Mouse (Mus musculus): Measurements from ENCODE around the gene Rusc2.

Gene Rusc2

DNA sequence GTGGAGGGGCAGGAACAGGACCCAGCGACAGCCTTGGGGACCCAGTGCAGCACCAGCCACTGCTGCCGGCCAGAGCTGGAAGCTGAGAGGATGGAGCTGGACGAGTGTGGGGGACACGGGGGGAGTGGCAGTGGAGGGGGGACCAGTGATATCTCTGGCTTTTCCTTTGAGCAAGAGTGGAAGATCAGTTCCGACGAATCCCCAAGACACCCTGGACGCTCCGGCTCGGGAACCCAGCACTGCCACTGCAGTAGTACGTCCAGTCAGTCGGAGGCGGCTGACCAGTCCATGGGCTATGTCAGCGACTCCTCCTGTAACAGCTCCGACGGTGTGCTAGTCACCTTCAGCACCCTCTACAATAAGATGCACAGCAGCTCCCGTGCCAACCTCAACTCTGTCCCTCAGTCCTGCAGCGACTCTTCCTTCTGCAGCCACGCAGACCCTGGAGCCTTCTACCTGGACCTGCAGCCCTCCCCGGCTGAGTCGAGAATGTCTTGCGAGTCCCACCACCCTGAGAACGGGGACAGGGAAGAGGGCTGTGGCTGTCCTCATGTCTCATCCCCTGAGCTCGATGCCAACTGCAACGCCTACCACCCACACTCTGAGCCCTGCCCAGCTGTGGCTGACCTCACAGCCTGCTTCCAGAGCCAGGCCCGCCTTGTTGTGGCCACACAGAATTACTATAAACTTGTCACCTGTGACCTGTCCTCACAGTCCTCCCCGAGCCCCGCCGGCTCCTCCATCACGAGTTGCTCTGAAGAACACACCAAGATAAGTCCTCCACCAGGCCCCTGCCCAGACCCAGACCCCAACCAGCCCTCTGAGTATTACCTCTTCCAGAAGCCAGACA is 33.7 kb downstream of the Rusc2 start:
- DNase-seq (ENCODE audit: low read depth, low spot score): no peak

DNA sequence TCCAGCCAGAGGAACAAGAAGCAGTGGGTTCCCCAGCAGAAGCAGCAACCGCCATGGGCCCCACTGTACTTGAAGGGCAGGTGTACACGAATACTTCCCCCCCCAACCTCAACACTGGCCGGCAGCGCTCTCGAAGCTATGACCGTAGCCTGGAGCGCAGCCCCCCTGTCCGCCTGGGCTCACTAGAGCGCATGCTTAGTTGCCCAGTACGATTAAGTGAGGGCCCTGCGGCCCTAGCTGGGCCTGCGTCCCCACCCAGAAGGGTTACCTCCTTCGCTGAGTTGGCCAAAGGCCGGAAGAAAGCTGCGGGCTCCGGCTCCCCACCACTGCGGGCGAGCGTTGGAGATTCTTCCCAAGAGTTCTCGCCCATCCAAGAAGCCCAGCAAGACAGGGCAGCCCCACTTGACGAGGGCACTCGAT is 34.3 kb downstream of the Rusc2 start:
- no peak for DNase-seq (ENCODE audit: low read depth, low spot score)

DNA sequence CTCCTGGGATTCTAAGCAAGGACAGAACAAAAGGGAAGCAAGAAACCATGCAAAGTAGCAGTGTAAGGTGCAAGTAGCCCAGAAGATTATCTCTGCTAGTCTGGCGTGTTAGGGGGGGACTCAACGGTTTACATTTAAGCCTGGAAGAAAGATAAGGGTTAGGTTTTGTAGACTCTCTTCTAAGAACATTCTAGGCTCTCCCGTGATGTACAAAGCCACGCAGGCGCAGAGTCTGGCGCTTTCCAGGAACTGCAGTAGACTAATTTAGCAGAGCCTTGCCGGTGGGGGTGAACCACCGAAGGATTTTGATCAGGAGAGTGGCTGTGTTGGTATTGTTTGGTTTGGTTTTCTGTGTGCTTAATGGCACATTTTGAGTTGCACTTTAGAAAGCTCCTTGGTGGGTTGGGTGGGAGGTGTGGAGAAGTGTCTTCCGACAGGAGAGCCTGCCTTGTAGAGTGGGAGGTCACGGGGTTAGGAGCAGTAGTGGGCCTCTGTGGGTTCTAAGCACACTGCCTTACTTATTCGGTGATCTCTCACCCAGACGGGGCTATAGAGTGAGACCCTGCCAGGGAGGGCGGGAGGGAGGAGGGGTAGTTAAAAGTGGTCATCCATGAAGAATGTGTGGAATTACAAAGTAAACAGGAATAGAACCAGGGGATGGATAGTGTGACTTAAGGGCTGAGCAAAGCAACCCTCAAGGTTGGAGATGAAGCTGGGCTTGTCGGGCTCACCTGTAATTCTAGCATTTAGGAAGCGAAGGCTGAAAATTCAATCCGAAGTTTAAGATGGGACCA is 35.7 kb downstream of the Rusc2 start:
- DNase-seq (ENCODE audit: low read depth, low spot score): no peak

DNA sequence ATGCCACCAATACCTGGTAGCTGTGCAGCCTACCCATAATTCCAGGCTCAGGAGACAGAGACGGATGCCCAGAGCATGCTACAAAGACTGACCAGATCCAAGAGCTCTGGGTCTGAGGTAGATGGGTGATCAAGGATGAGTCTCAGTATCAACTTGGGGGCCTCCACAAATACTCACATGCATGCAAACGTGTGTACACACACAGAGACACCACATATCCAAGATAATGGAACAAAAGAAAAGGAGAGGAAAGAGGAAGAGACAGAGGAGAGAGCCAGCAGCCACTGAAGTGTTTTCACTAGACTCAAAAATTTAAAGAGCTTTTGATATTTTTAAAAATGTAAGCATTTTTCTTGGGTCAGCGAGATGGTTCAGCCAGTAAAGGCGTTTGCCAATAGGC is 36.7 kb downstream of the Rusc2 start:
- no peak for DNase-seq (ENCODE audit: low read depth, low spot score)

GRCm38 (mm10) chr4:43418973-43419656 is 37.3 kb downstream of the Rusc2 start:
- no peak for DNase-seq (ENCODE audit: low read depth, low spot score)

DNA sequence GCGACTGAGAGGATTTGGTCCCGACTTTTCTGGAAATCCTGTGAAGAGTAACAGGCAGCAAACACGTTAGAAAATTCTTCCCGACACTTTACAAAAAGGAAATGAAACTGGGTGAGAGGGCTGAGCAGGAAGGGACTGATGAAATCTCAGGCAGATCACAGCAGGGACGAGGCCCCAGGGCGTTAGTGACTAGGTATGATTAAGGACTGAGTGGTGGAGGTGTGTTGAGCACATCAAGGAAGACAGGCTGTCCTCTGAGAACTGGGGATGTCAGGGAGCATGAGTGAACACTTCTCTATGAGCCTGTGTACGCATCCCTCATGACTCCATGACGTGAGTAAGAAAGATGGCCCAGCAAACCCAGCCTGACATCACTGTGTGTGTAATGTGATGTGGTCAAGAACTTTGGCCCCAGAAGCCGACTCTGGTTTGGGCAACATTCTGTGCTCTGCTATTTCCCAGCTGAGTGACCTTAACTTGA is 38.1 kb downstream of the Rusc2 start:
- no peak for DNase-seq (ENCODE audit: low read depth, low spot score)

DNA sequence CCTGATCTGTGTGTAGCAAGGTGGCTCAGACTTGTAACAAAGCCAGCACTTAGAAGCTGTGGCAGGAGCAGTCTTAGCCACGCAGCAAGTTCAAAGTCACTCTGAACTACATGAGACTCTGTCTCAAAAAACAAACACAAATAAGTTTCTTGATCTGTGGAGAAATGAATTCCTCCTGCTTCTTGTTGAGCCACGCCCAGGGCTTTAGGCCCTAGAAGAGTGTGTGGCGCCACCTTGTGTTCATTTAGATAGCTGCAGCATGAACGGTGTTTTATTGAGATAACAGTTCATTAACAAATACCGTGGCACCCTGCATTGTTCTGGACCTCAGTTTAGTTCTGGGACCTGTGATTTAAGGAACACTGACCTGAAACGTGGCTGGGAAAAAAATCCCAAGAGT is 38.5 kb downstream of the Rusc2 start:
- no peak for DNase-seq (ENCODE audit: low read depth, low spot score)

- no peak for DNase-seq (ENCODE audit: low read depth, low spot score)
Measured at GRCm38 (mm10) chr4:43421632-43422240, 40.0 kb downstream of the Rusc2 start.

- DNase-seq (ENCODE audit: low read depth, low spot score): no peak
Measured at GRCm38 (mm10) chr4:43423267-43423934, 41.6 kb downstream of the Rusc2 start.

- DNase-seq (ENCODE audit: low read depth, low spot score): no peak
Measured at GRCm38 (mm10) chr4:43424072-43424471, 42.3 kb downstream of the Rusc2 start.

DNA sequence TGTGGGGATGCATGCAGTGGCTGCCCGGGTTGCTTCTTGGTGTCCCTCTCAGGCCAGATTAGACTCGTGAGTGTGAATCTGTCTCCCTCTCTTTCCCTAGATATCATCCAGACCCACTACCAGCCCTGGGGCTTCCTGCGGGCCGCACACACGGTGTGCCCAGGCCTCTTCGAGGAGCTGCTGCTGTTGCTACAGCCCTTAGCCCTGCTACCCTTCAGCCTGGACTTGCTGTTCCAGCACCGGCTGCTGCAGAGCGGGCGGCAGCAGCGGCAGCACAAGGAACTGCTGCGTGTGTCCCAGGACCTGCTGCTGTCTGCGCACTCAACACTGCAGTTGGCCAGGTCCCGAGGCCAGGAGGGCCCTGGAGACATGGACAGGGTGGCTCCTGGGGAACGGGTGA is 43.4 kb downstream of the Rusc2 start:
- no peak for DNase-seq (ENCODE audit: low read depth, low spot score)

GRCm38 (mm10) chr4:43425648-43426380 is 44.0 kb downstream of the Rusc2 start:
- DNase-seq (ENCODE audit: low read depth, low spot score): no peak

GRCm38 (mm10) chr4:43426487-43426886 is 44.7 kb downstream of the Rusc2 start:
- no peak for DNase-seq (ENCODE audit: low read depth, low spot score)

- no peak for DNase-seq (ENCODE audit: low read depth, low spot score)
Measured at GRCm38 (mm10) chr4:43427501-43428179, 45.9 kb downstream of the Rusc2 start.

- DNase-seq (ENCODE audit: low read depth, low spot score): no peak
Measured at GRCm38 (mm10) chr4:43428180-43428861, 46.5 kb downstream of the Rusc2 start.

GRCm38 (mm10) chr4:43428946-43429345 is 47.2 kb downstream of the Rusc2 start, which contains the start of gene Fam166b:
TSS of gene Fam166b (minus strand) at chr4:43429134.
- DNase-seq (ENCODE audit: low read depth, low spot score): no peak

GRCm38 (mm10) chr4:43431690-43432089 is 49.9 kb downstream of the Rusc2 start:
- DNase-seq (ENCODE audit: low read depth, low spot score): peak; percentile 70

- DNase-seq (ENCODE audit: low read depth, low spot score): no peak
Measured at GRCm38 (mm10) chr4:43432832-43433231, 51.1 kb downstream of the Rusc2 start.

DNA sequence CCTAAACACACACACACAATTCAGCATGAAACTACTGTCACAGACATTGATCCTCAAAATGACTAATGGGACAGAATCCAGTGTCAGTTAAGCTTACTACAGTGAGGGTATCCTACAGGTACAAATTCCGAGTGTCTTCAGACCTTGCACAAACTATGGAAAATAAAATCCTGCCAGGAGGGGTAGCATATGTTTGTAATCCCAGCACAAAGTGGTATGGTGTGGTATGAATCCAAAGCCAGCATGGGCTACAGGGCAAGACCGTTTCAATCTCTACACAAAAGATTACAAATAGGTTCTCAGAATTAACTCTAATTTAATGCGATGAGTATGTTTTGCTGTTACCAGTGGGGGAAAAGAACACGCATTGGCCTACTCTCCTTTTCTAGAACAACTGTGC is 59.9 kb downstream of the Rusc2 start, which contains the start of gene Tesk1:
Gene Tesk1, plus strand, starts transcription at position 301 of the 400 bp plus-strand sequence.
- DNase-seq (ENCODE audit: low read depth, low spot score): no peak

All from retina, adult 2 months (tissue).